Mouse (Mus musculus) E14TG2a.4 (cell line): ENCODE measurements around the gene En1.

Experiments
- CTCF ChIP-seq: conservative IDR thresholded peaks from 2 replicates; pipeline ENCODE4 v1.5.1; 2014; ENCODE audit warnings: low read length
- NANOG ChIP-seq: IDR thresholded peaks from 2 replicates; pipeline ENCODE4 v1.6.1; 2014; ENCODE audit warnings: borderline replicate concordance, low read length, mixed read lengths
- POU5F1 ChIP-seq: IDR thresholded peaks from 2 replicates; pipeline ENCODE4 v1.6.1; 2014; ENCODE audit warnings: low read length, borderline replicate concordance

GRCm38 (mm10) chr1:120597271-120597670, 4.9 kb upstream of the En1 start:
- no peak for TF ChIP-seq CTCF
- no peak for TF ChIP-seq POU5F1
- TF ChIP-seq NANOG: no peak
